Mouse (Mus musculus): Measurements from ENCODE around the gene Maml3. TPM values are rescaled to one million over a fixed set of nuclear protein-coding genes. Genes with fewer than 3 reads are reported as not detected.

Maml3 gene
- polyA plus RNA-seq, 1 experiment from 2014 or later, result 4.1 TPM

DNA sequence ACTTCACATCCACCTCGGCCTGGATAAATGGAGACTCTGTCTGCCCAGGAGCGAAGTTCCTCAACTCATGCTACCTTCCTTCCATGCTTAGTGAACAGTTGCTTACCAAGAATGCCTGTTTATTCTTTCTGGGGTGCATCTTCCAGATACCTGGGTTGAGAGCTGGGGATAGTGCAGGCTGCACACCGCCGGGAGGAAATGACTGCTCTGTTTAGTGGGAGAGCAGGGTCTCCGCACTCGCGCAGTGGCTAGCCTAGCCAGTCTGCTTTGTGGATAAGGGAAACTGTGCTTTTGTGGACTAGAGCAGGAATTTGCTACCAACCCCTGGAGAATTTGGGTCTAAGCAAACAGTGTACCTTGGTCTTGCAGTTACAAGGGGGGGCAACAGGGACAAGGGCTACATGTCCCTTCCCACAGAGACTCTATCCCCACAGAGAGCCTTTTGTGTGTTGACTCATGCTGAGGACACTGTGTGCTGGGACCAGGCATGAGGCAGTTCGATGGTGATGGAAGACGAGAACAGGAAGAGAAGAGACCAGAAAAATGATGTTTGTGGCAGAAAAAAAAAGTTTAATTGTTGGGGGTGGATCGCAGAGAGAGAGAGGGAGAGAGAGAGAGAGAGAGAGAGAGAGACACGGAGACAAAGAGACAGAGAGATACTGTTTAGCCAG lies 442.9 kb downstream of the Maml3 start:
- Histone ChIP-seq H3K9me3 (no peaks in the 10 kb centered on the region), H3K4me3 (replicated peaks) (peak overlapping the region; percentile 16; the same call in 1 of the 2 replicates), H3K27ac (peak overlapping the region; percentile 38; the same call in 1 of the 2 replicates), H3K4me2 (replicated peaks) (peak overlapping the region; percentile 44), H3K4me1 (replicated peaks) (peaks cover 20% of the 10 kb centered on the region; the same call in 1 of the 2 replicates), H3K9ac (no peak overlapping the region), H3K36me3 (no peaks in the 10 kb centered on the region), H3K27me3 (replicated peaks) (no peaks in the 10 kb centered on the region)
- ATAC-seq, result no peak
- 61% methylated on average over 11 of the region's 11 CpGs for WGBS

GRCm38 (mm10) chr3:51661376-51661775 lies 443.5 kb downstream of the Maml3 start:
- no peaks in the 10 kb centered on the region for H3K36me3 ChIP-seq
- H3K27ac ChIP-seq, result peak overlapping the region; percentile 38; the same call in 1 of the 2 replicates
- peak overlapping the region; percentile 16 for H3K4me3 ChIP-seq (replicated peaks)
- WGBS, result 24% methylated on average over 5 of the region's 5 CpGs
- H3K9me3 ChIP-seq, result no peaks in the 10 kb centered on the region
- peaks cover 20% of the 10 kb centered on the region; the same call in 1 of the 2 replicates for H3K4me1 ChIP-seq (replicated peaks)
- no peaks in the 10 kb centered on the region for H3K27me3 ChIP-seq (replicated peaks)
- peak; percentile 24; the same call in 1 of the 2 replicates for ATAC-seq
- peak overlapping the region; percentile 44 for H3K4me2 ChIP-seq (replicated peaks)
- peak overlapping the region; percentile 26; the same call in 1 of the 2 replicates for H3K9ac ChIP-seq

DNA sequence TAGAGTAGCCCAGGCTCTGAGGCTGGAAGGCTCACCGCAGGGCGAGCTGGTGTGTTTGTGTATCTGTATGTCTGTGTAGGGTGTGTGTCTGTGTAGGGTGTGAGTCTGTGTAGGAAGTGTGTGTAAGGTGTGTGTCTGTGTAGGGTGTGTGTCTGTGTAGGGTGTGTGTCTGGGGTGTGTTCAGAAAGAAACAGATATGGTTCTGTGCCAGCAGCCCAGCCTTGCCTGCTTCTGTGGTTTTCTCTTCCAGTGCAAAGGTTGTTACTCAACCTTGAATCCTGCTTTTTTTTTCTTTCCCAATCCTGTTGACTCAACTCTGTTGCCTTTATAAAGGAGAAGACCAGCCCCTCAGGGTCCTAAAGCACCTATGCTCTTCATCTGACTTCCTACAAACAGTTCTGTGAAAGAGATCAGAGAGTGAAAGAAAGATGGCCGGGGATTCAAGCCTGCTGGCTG lies 444.0 kb downstream of the Maml3 start:
- WGBS, result 71% methylated on average over 3 of the region's 3 CpGs
- Histone ChIP-seq H3K9ac (no peak overlapping the region), H3K4me1 (replicated peaks) (peaks cover 20% of the 10 kb centered on the region; the same call in 1 of the 2 replicates), H3K27ac (peak overlapping the region; percentile 38; the same call in 1 of the 2 replicates), H3K27me3 (replicated peaks) (no peaks in the 10 kb centered on the region), H3K36me3 (no peaks in the 10 kb centered on the region), H3K9me3 (no peaks in the 10 kb centered on the region), H3K4me2 (replicated peaks) (peak overlapping the region; percentile 44), H3K4me3 (replicated peaks) (peak overlapping the region; percentile 16)
- ATAC-seq, result peak; percentile 89

DNA sequence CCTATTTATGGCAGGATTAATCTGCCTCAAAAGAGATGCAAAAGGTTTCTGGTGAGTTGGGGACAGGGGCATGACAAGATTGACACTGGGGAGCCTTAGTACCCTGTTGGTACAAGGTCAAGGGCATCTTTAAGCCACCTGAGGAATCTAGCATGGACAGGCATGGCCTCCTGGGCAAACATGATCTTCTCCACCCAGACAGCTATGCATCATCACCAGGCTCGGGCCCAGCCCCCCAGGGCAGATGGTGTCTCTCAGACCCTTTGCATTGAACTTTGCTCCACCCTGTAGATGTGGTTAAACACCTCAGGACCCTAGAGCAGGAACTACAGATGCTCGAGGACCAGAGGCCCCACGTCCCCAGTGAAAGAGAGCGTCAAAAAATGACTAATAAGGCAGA lies 444.8 kb downstream of the Maml3 start, which contains the start of gene Mgst2:
TSS of gene Mgst2 (plus strand) at position 301 of the 400 bp plus-strand sequence.
- peak within 1 kb of the TSS; percentile 38; the same call in 1 of the 2 replicates for H3K27ac ChIP-seq
- WGBS, result 49% methylated on average over 4 of the region's 4 CpGs
- peak within 1 kb of the TSS; percentile 44 for H3K4me2 ChIP-seq (replicated peaks)
- no peak within 1 kb of the TSS for H3K9ac ChIP-seq
- peak within 1 kb of the TSS; percentile 16 for H3K4me3 ChIP-seq (replicated peaks)
- H3K9me3 ChIP-seq, result no peaks in the 10 kb centered on the region
- H3K36me3 ChIP-seq, result no peaks in the 10 kb centered on the region
- no peaks in the 10 kb centered on the region for H3K27me3 ChIP-seq (replicated peaks)
- ATAC-seq, result no peak
- peaks cover 20% of the 10 kb centered on the region; the same call in 1 of the 2 replicates for H3K4me1 ChIP-seq (replicated peaks)

DNA sequence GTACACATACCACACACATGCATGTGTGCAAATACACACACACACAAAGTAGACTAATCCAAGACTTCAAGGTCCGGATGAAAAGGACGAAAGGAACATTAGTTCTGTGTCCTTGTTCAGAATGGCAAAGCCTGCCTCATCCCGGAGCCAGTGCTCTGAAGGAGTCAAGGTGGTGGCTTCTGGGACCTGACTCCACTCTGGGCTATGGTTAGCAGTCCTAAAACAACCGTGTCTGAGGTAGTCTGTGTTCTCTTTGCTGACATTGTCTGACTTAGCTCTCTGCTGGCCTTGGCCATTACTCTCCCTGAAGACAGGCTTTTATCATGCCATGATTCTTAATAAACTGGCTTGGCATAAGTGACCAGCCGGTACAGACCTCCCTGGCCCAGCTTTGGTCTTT lies 445.5 kb downstream of the Maml3 start:
- WGBS, result 81% methylated on average over 5 of the region's 5 CpGs
- H3K4me2 ChIP-seq (replicated peaks), result no peak overlapping the region
- no peak overlapping the region for H3K9ac ChIP-seq
- H3K9me3 ChIP-seq, result no peaks in the 10 kb centered on the region
- ATAC-seq, result no peak
- H3K4me1 ChIP-seq (replicated peaks), result peaks cover 20% of the 10 kb centered on the region; the same call in 1 of the 2 replicates
- H3K4me3 ChIP-seq (replicated peaks), result no peak overlapping the region
- no peaks in the 10 kb centered on the region for H3K36me3 ChIP-seq
- no peak overlapping the region for H3K27ac ChIP-seq
- H3K27me3 ChIP-seq (replicated peaks), result no peaks in the 10 kb centered on the region

- Histone ChIP-seq H3K27me3 (replicated peaks) (no peaks in the 10 kb centered on the region), H3K9me3 (no peaks in the 10 kb centered on the region), H3K36me3 (no peaks in the 10 kb centered on the region), H3K4me1 (replicated peaks) (peaks cover 12% of the 10 kb centered on the region; the same call in 1 of the 2 replicates), H3K4me3 (replicated peaks) (no peak overlapping the region), H3K27ac (no peak overlapping the region), H3K9ac (no peak overlapping the region), H3K4me2 (replicated peaks) (no peak overlapping the region)
- ATAC-seq, result no peak
- WGBS, result 75% methylated on average over 6 of the region's 6 CpGs
Observed at GRCm38 (mm10) chr3:51654303-51655055, 450.4 kb downstream of the Maml3 start.

GRCm38 (mm10) chr3:51652701-51653100 lies 452.2 kb downstream of the Maml3 start:
- Histone ChIP-seq H3K4me3 (replicated peaks) (0 out of 2 replicates have a peak overlapping the region, but pooled peaks have one; percentile 3), H3K4me1 (replicated peaks) (peaks cover 16% of the 10 kb centered on the region; the same call in 1 of the 2 replicates), H3K9ac (no peak overlapping the region), H3K27ac (peak overlapping the region; percentile 63), H3K9me3 (no peaks in the 10 kb centered on the region), H3K36me3 (no peaks in the 10 kb centered on the region), H3K4me2 (replicated peaks) (peak overlapping the region; percentile 49), H3K27me3 (replicated peaks) (no peaks in the 10 kb centered on the region)
- 2% methylated on average over 9 of the region's 9 CpGs for WGBS
- peak; percentile 64 for ATAC-seq

DNA sequence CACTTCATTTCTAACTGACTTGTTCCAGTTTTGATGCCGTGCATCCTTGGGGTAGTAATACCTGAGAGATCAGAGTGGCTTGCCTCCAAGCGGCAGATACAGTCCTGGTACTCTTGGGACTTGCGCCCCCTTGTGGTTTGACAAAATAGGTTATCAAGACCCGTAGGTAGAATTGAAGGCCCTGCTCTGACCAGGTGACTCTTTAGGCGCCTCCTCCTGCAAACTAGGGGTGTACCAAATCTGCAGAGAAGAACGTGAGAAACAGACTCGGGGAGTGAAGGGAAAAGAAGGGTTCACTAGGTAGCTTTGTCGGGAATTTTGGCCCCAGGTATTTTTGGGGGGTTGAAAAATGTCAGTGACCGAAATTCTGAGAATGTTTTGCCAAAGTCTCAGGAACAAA lies 452.6 kb downstream of the Maml3 start:
- ATAC-seq, result peak; percentile 80
- peak overlapping the region; percentile 49 for H3K4me2 ChIP-seq (replicated peaks)
- H3K36me3 ChIP-seq, result no peaks in the 10 kb centered on the region
- peaks cover 16% of the 10 kb centered on the region; the same call in 1 of the 2 replicates for H3K4me1 ChIP-seq (replicated peaks)
- whole genome bisulfite sequencing, result 2% methylated on average over 9 of the region's 9 CpGs
- no peak overlapping the region for H3K9ac ChIP-seq
- H3K4me3 ChIP-seq (replicated peaks), result 0 out of 2 replicates have a peak overlapping the region, but pooled peaks have one; percentile 3
- H3K27ac ChIP-seq, result peak overlapping the region; percentile 63; the same call in 1 of the 2 replicates
- no peaks in the 10 kb centered on the region for H3K27me3 ChIP-seq (replicated peaks)
- no peaks in the 10 kb centered on the region for H3K9me3 ChIP-seq

DNA sequence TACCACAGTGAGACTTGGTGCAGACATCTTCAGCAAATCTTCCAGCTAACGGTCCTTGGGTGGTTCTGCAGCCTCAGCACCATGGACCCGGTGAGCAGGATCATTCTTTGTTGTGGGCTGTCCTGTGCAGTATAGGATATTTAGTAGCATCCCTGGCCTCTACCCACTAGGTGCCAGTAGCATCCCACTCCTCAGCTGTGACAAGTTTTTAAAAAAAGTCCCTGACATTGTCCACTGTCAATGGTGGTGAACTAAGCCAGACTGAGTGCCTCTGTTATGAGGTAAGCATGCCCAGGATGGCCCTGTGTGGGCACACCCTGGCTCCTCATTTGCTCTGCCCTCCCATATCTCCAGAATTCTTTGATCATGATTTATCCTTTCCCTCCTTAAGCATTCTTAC lies 453.7 kb downstream of the Maml3 start:
- Histone ChIP-seq H3K4me2 (replicated peaks) (no peak overlapping the region), H3K27me3 (replicated peaks) (no peaks in the 10 kb centered on the region), H3K9ac (no peak overlapping the region), H3K36me3 (no peaks in the 10 kb centered on the region), H3K9me3 (no peaks in the 10 kb centered on the region), H3K4me3 (replicated peaks) (no peak overlapping the region), H3K4me1 (replicated peaks) (peaks cover 16% of the 10 kb centered on the region; the same call in 1 of the 2 replicates), H3K27ac (no peak overlapping the region)
- WGBS, result 80% methylated on average over 2 of the region's 2 CpGs
- ATAC-seq, result no peak

DNA sequence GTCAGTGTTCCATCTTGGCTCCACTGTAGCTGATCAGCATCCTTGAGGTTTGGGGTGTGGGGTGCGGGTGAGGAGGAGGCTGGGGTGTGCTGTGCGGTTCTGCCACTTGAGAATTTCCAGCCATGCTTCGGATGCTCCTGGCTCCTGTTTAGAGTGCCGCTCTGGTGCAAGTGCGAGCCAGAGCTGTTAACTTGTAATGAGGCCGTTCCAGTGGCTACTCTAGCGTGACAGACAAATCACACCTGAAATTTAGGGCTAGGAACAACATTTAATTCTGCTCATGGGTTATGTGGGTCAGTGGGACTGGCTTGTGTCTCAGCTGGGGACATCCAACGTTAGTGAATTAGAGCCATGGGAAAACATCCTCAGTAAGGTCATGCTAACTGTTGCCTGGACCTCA lies 454.9 kb downstream of the Maml3 start:
- Histone ChIP-seq H3K27ac (no peak overlapping the region), H3K4me1 (replicated peaks) (peaks cover 16% of the 10 kb centered on the region; the same call in 1 of the 2 replicates), H3K4me3 (replicated peaks) (no peak overlapping the region), H3K9ac (no peak overlapping the region), H3K9me3 (no peaks in the 10 kb centered on the region), H3K27me3 (replicated peaks) (no peaks in the 10 kb centered on the region), H3K36me3 (no peaks in the 10 kb centered on the region), H3K4me2 (replicated peaks) (no peak overlapping the region)
- ATAC-seq, result no peak
- 72% methylated on average over 8 of the region's 8 CpGs for WGBS

DNA sequence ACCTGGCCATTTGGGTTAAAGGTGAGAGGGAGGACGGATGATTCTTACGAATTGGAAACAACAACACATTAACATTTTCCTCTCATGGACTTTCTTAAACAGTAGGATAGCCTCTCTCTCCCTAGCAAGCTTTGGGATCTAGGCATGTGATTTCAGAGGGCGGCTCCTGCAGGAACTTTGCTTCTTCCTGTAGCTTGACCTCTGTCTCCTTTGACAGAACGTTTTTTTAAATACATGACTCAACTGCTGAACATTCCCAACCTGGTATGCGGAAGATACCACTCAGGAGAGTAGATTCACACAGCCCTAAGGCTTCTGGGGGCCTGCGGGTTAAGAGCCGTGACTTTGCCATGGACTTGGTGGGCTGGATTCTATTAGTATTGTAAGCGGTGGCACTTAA lies 455.4 kb downstream of the Maml3 start:
- ATAC-seq, result no peak
- H3K4me1 ChIP-seq (replicated peaks), result peaks cover 16% of the 10 kb centered on the region; the same call in 1 of the 2 replicates
- no peak overlapping the region for H3K4me2 ChIP-seq (replicated peaks)
- no peak overlapping the region for H3K4me3 ChIP-seq (replicated peaks)
- H3K9ac ChIP-seq, result no peak overlapping the region
- no peaks in the 10 kb centered on the region for H3K9me3 ChIP-seq
- H3K27ac ChIP-seq, result no peak overlapping the region
- no peaks in the 10 kb centered on the region for H3K36me3 ChIP-seq
- no peaks in the 10 kb centered on the region for H3K27me3 ChIP-seq (replicated peaks)
- 68% methylated on average over 8 of the region's 8 CpGs for WGBS
